Mouse (Mus musculus) forebrain, embryonic 14.5 days (tissue): ENCODE data around the gene Keap1. TPM values are rescaled to one million over a fixed set of nuclear protein-coding genes. Genes with fewer than 3 reads are reported as not detected.

Experiments
- ATAC-seq: fragments of 200-750 bp; cut with Nextera tagmentation; 2 replicates; pipeline ENCODE4 v1.8.0; 2017; ENCODE audit warnings: mild to moderate bottlenecking, moderate library complexity
- DNase-seq: peaks from one replicate; pipeline ENCODE4 v3.0.0-alpha.2; 2015; ENCODE audit warnings: low spot score
- H3K27ac ChIP-seq: fragments of 300-500 bp; sonication (generic); 2 replicates; pipeline ENCODE4 v1.5.1; 2014; ENCODE audit warnings: low read depth, mild to moderate bottlenecking, control low read depth, low read length, moderate library complexity
- H3K27me3 ChIP-seq: fragments of 300-500 bp; sonication (generic); replicated peaks from 2 replicates; pipeline ENCODE4 v1.6.1; 2014; ENCODE audit warnings: low read length, control low read depth, mixed read lengths; ENCODE audit not compliant: control insufficient read depth, insufficient read depth
- H3K36me3 ChIP-seq: fragments of 300-500 bp; sonication (generic); 2 replicates; pipeline ENCODE4 v1.6.1; 2014; ENCODE audit warnings: low read length, control low read depth; ENCODE audit not compliant: control insufficient read depth, insufficient read depth
- H3K4me1 ChIP-seq: fragments of 300-500 bp; sonication (generic); 2 replicates; pipeline ENCODE4 v1.6.1; 2014; ENCODE audit warnings: antibody characterized with exemption, low read length, control low read depth; ENCODE audit not compliant: control insufficient read depth, insufficient read depth
- H3K4me2 ChIP-seq: fragments of 300-500 bp; sonication (generic); 2 replicates; pipeline ENCODE4 v1.6.1; 2014; ENCODE audit warnings: mild to moderate bottlenecking, control low read depth, low read length
- H3K4me3 ChIP-seq: fragments of 300-500 bp; sonication (generic); 2 replicates; pipeline ENCODE4 v1.5.1; 2014; ENCODE audit warnings: low read depth, low read length, control low read depth
- H3K9ac ChIP-seq: fragments of 300-500 bp; sonication (generic); 2 replicates; pipeline ENCODE4 v1.6.1; 2014; ENCODE audit warnings: mild to moderate bottlenecking, low read length, control low read depth, moderate library complexity
- H3K9me3 ChIP-seq: fragments of 300-500 bp; sonication (generic); replicated peaks from 2 replicates; pipeline ENCODE4 v1.6.1; 2016; ENCODE audit warnings: low read length, control low read depth, mixed read lengths; ENCODE audit not compliant: control insufficient read depth
- WGBS: fragments of 180-500 bp; shearing (Covaris S2); extraction: QIAGEN DNeasy Blood & Tissue Kit; methylation state at CpG from one replicate; pipeline ENCODE4 v1.1.7; 2014; 5-methylcytosine and 5-hydroxymethylcytosine counted together
- polyA plus RNA-seq: library from polyadenylated mRNA; unstranded; fragments of >200 nt; fragmentation: Nextera tagmentation; extraction: Ambion mirVana; gene quantifications from 2 replicates; pipeline ENCODE4 v1.2.1, GENCODE M21; 2014

Keap1 gene
- polyA plus RNA-seq: 34.7 and 39.1 TPM in 2 replicates

- ATAC-seq: peak; percentile 87
- Histone ChIP-seq H3K9me3 (no peaks in the 10 kb centered on the region), H3K27ac (peak within 1 kb of the TSS; percentile 81), H3K36me3 (peaks cover 12% of the 10 kb centered on the region), H3K4me1 (peaks cover 13% of the 10 kb centered on the region), H3K27me3 (peaks cover 18% of the 10 kb centered on the region), H3K4me3 (peak within 1 kb of the TSS; percentile 89), H3K4me2 (peak within 1 kb of the TSS; percentile 85), H3K9ac (peak within 1 kb of the TSS; percentile 98)
- under 1% methylated on average over 83 of the region's 90 CpGs for WGBS
- peak; percentile 80 for DNase-seq
Measured at GRCm38 (mm10) chr9:21238733-21239464, at the start of gene Keap1. TSS of gene Keap1 (minus strand) at chr9:21239361.

GRCm38 (mm10) chr9:21288404-21289336 is 49.5 kb upstream of the Keap1 start:
- Histone ChIP-seq H3K9me3 (no peaks in the 10 kb centered on the region), H3K9ac (peak overlapping the region; percentile 52; the same call in 1 of the 2 replicates), H3K36me3 (peaks cover 21% of the 10 kb centered on the region), H3K27ac (peak overlapping the region; percentile 61; the same call in 1 of the 2 replicates), H3K4me3 (peak overlapping the region; percentile 76), H3K4me2 (peak overlapping the region; percentile 66), H3K4me1 (peaks cover 24% of the 10 kb centered on the region), H3K27me3 (no peaks in the 10 kb centered on the region)
- no peak for ATAC-seq
- peak; percentile 19 for DNase-seq
- WGBS: 77% methylated on average over 13 of the region's 13 CpGs

- H3K4me3 ChIP-seq: peak within 1 kb of the TSS; percentile 76
- under 1% methylated on average over 59 of the region's 59 CpGs for WGBS
- H3K9me3 ChIP-seq: no peaks in the 10 kb centered on the region
- peak within 1 kb of the TSS; percentile 79 for H3K9ac ChIP-seq
- H3K4me2 ChIP-seq: peak within 1 kb of the TSS; percentile 66
- peak within 1 kb of the TSS; percentile 61 for H3K27ac ChIP-seq
- peak; percentile 72 for ATAC-seq
- no peaks in the 10 kb centered on the region for H3K27me3 ChIP-seq
- peaks cover 24% of the 10 kb centered on the region for H3K36me3 ChIP-seq
- DNase-seq: peak; percentile 99
- peaks cover 24% of the 10 kb centered on the region for H3K4me1 ChIP-seq
Measured at GRCm38 (mm10) chr9:21287571-21288402, 48.6 kb upstream of the Keap1 start, which contains the start of gene Kri1. TSS of gene Kri1 (minus strand) at chr9:21287969.

- Histone ChIP-seq H3K4me2 (peak overlapping the region; percentile 66), H3K9ac (peak overlapping the region; percentile 79), H3K9me3 (no peaks in the 10 kb centered on the region), H3K36me3 (peaks cover 34% of the 10 kb centered on the region), H3K4me1 (peaks cover 24% of the 10 kb centered on the region), H3K27me3 (no peaks in the 10 kb centered on the region), H3K27ac (no peak overlapping the region), H3K4me3 (peak overlapping the region; percentile 76)
- no peak for ATAC-seq
- DNase-seq: no peak
- 74% methylated on average over 3 of the region's 3 CpGs for WGBS
Measured at GRCm38 (mm10) chr9:21286753-21287152, 47.6 kb upstream of the Keap1 start.

- Histone ChIP-seq H3K36me3 (peaks cover 60% of the 10 kb centered on the region), H3K4me2 (no peak overlapping the region)
- WGBS: 86% methylated on average over 3 of the region's 3 CpGs
Measured at GRCm38 (mm10) chr9:21283994-21284393, 44.8 kb upstream of the Keap1 start.

GRCm38 (mm10) chr9:21283591-21283990 is 44.4 kb upstream of the Keap1 start:
- Histone ChIP-seq H3K9ac (no peak overlapping the region), H3K27me3 (no peaks in the 10 kb centered on the region), H3K4me2 (no peak overlapping the region), H3K27ac (no peak overlapping the region), H3K9me3 (no peaks in the 10 kb centered on the region), H3K36me3 (peaks cover 64% of the 10 kb centered on the region), H3K4me1 (peaks cover 11% of the 10 kb centered on the region), H3K4me3 (no peak overlapping the region)
- DNase-seq: no peak
- WGBS: 93% methylated on average over 5 of the region's 5 CpGs
- ATAC-seq: no peak

More at GRCm38 (mm10) chr9:21283994-21284393, 44.8 kb upstream of the Keap1 start:
- Histone ChIP-seq H3K9ac (no peak overlapping the region), H3K4me1 (peaks cover 12% of the 10 kb centered on the region), H3K9me3 (no peaks in the 10 kb centered on the region), H3K27ac (no peak overlapping the region), H3K4me3 (no peak overlapping the region), H3K27me3 (no peaks in the 10 kb centered on the region)
- DNase-seq (no peak), ATAC-seq (no peak)

- peaks cover 92% of the 10 kb centered on the region for H3K36me3 ChIP-seq
- no peak overlapping the region for H3K9ac ChIP-seq
- H3K4me3 ChIP-seq: no peak overlapping the region
- H3K4me2 ChIP-seq: no peak overlapping the region
- no peaks in the 10 kb centered on the region for H3K27me3 ChIP-seq
- ATAC-seq (no peak), DNase-seq (no peak)
- WGBS: 91% methylated on average over 5 of the region's 5 CpGs
- no peaks in the 10 kb centered on the region for H3K4me1 ChIP-seq
- no peak overlapping the region for H3K27ac ChIP-seq
- no peaks in the 10 kb centered on the region for H3K9me3 ChIP-seq
Measured at GRCm38 (mm10) chr9:21277776-21278175, 38.6 kb upstream of the Keap1 start.

- no peak overlapping the region for H3K4me3 ChIP-seq
- H3K9me3 ChIP-seq: no peaks in the 10 kb centered on the region
- H3K9ac ChIP-seq: no peak overlapping the region
- peaks cover 92% of the 10 kb centered on the region for H3K36me3 ChIP-seq
- DNase-seq: no peak
- 90% methylated on average over 8 of the region's 8 CpGs for WGBS
- H3K4me1 ChIP-seq: no peaks in the 10 kb centered on the region
- no peak overlapping the region for H3K4me2 ChIP-seq
- ATAC-seq: no peak
- H3K27ac ChIP-seq: no peak overlapping the region
- H3K27me3 ChIP-seq: no peaks in the 10 kb centered on the region
Measured at GRCm38 (mm10) chr9:21276307-21276706, 37.1 kb upstream of the Keap1 start.
